Comparison of ENCODE assay signal across 17 mouse cellular contexts in genomic region chr3:12241026-12241425, GRCm38 (mm10).
"Had no signal": no experiment of that assay in that cellular context is flagged by ENCODE, and none has a peak within 500 bp of the region (broad histone marks: within the 10 kb centered on the region; RNA-seq: fewer than 3 reads in every experiment).

No protein-coding gene starts in this region.

- H3K4me3 ChIP-seq: neural tube, embryonic 12.5 days; neural tube, embryonic 13.5 days; neural tube, embryonic 15.5 days; stomach, embryonic 15.5 days had no signal

- H3K27ac ChIP-seq: neural tube, embryonic 12.5 days; neural tube, embryonic 13.5 days; neural tube, embryonic 15.5 days; stomach, embryonic 15.5 days; stomach, postnatal 0 days had no signal

- H3K36me3 ChIP-seq: neural tube, embryonic 12.5 days; neural tube, embryonic 13.5 days; neural tube, embryonic 15.5 days; stomach, embryonic 15.5 days had no signal

- H3K9ac ChIP-seq: neural tube, embryonic 12.5 days; neural tube, embryonic 13.5 days; neural tube, embryonic 15.5 days; stomach, embryonic 15.5 days had no signal

- H3K9me3 ChIP-seq: neural tube, embryonic 12.5 days; neural tube, embryonic 13.5 days; neural tube, embryonic 15.5 days; stomach, embryonic 15.5 days had no signal

- DNase-seq: retina, postnatal 1 day; right cerebral cortex, adult 18-20 months; right cerebral cortex, postnatal 14 days; right cerebral cortex, postnatal 25 days; right cerebral cortex, postnatal 4 days; spleen, adult 18-20 months; thymus, adult 18-20 months; thymus, adult 2 months; thymus, postnatal 14 days; thymus, postnatal 25 days; thymus, postnatal 36 days; thymus, postnatal 4 days had no signal

- H3K27me3 ChIP-seq: neural tube, embryonic 12.5 days; neural tube, embryonic 13.5 days; neural tube, embryonic 15.5 days; stomach, embryonic 15.5 days had no signal

- H3K4me1 ChIP-seq: neural tube, embryonic 12.5 days; neural tube, embryonic 13.5 days; neural tube, embryonic 15.5 days; stomach, embryonic 15.5 days had no signal
